Mouse (Mus musculus) liver, embryonic 15.5 days (tissue): ENCODE measurements around the gene Pdlim1. TPM values are rescaled to one million over a fixed set of nuclear protein-coding genes. Genes with fewer than 3 reads are reported as not detected.
A peak's percentile ranks its signal among the peaks of the same experiment; 100 is the strongest.

Source experiments
- ATAC-seq: fragments of 200-750 bp; cut with Nextera tagmentation; 2 replicates; pipeline ENCODE4 v1.8.0; 2017; ENCODE audit warnings: moderate number of reproducible peaks, mild to moderate bottlenecking, moderate library complexity; ENCODE audit not compliant: insufficient read depth
- H3K27ac ChIP-seq: fragments of 300-500 bp; sonication (generic); replicated peaks from 2 replicates; pipeline ENCODE4 v1.5.1; 2015; ENCODE audit warnings: mild to moderate bottlenecking, inconsistent platforms
- H3K27me3 ChIP-seq: fragments of 300-500 bp; sonication (generic); 2 replicates; pipeline ENCODE4 v1.6.1; 2015; ENCODE audit warnings: mild to moderate bottlenecking, inconsistent platforms
- H3K36me3 ChIP-seq: fragments of 300-500 bp; sonication (generic); replicated peaks from 2 replicates; pipeline ENCODE4 v1.6.1; 2015; ENCODE audit warnings: moderate library complexity, mild to moderate bottlenecking, inconsistent platforms
- H3K4me1 ChIP-seq: fragments of 300-500 bp; sonication (generic); replicated peaks from 2 replicates; pipeline ENCODE4 v1.6.1; 2015; ENCODE audit warnings: inconsistent platforms
- H3K4me2 ChIP-seq: fragments of 300-500 bp; sonication (generic); 2 replicates; pipeline ENCODE4 v1.6.1; 2015; ENCODE audit warnings: moderate library complexity, mild to moderate bottlenecking, inconsistent platforms
- H3K4me3 ChIP-seq: fragments of 300-500 bp; sonication (generic); replicated peaks from 2 replicates; pipeline ENCODE4 v1.5.1; 2015; ENCODE audit warnings: mild to moderate bottlenecking, inconsistent platforms
- H3K9ac ChIP-seq: fragments of 300-500 bp; sonication (generic); 2 replicates; pipeline ENCODE4 v1.6.1; 2015; ENCODE audit warnings: moderate library complexity, mild to moderate bottlenecking, inconsistent platforms
- H3K9me3 ChIP-seq: fragments of 300-500 bp; sonication (generic); replicated peaks from 2 replicates; pipeline ENCODE4 v1.6.1; 2016; ENCODE audit warnings: inconsistent platforms
- WGBS: fragments of 180-500 bp; shearing (Covaris S2); methylation state at CpG from one replicate; pipeline ENCODE4 v1.1.7; 2015; ENCODE audit warnings: mixed read lengths; ENCODE audit not compliant: insufficient replicate concordance; 5-methylcytosine and 5-hydroxymethylcytosine counted together
- polyA plus RNA-seq: library from polyadenylated mRNA; unstranded; fragments of >200 nt; fragmentation: Nextera tagmentation; extraction: Ambion mirVana; gene quantifications from 2 replicates; pipeline ENCODE4 v1.2.1, GENCODE M21; 2015

Pdlim1 gene
- polyA plus RNA-seq, 1 experiment from 2014 or later, result 70.4 TPM

DNA sequence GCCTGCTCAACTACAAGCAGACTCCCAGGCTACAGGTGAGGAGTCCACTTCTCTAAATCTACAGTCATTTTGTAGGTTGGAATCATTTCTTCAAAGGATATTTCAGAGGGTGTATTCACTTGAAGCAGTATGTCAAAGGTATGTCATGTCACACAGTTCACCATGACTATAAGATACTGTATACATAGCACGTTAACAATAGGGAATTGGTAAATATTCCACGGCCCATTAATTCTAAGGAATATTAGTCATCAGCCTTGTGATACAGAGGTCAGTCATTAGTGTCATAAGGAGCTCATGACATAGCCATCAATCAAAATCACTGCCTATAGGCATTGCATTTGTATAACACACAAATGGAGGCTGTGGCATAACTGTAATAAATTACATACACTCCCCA lies 13.1 kb upstream of the Pdlim1 start:
- H3K36me3 ChIP-seq, result no peaks in the 10 kb centered on the region
- 62% methylated on average over 2 of the region's 2 CpGs for WGBS
- no peak overlapping the region for H3K4me3 ChIP-seq
- no peak overlapping the region for H3K4me2 ChIP-seq
- no peak overlapping the region for H3K27ac ChIP-seq
- no peak overlapping the region for H3K9ac ChIP-seq
- no peak for ATAC-seq
- no peaks in the 10 kb centered on the region for H3K9me3 ChIP-seq
- no peaks in the 10 kb centered on the region for H3K27me3 ChIP-seq
- no peaks in the 10 kb centered on the region for H3K4me1 ChIP-seq

DNA sequence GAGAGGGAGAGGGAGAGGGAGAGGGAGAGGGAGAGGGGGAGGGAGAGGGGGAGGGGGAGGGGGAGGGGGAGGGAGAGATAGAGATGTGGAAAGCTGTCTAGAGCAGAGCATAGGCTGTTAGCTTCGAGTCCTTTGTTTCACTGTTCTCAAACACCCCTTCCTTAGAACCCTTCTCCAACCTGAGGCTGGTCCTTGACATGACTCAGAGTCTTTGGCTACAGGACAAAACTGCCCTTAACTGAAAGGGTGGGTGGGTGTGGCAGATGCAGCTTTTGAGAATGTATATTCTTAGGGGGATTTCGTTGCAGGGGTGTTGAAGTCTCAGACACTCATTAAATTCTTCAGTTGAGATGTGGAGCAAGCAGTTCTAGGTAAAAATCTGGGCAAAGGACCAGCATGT lies 11.8 kb upstream of the Pdlim1 start:
- WGBS, result 30% methylated on average over 2 of the region's 2 CpGs
- no peak for ATAC-seq
- H3K27me3 ChIP-seq, result no peaks in the 10 kb centered on the region

DNA sequence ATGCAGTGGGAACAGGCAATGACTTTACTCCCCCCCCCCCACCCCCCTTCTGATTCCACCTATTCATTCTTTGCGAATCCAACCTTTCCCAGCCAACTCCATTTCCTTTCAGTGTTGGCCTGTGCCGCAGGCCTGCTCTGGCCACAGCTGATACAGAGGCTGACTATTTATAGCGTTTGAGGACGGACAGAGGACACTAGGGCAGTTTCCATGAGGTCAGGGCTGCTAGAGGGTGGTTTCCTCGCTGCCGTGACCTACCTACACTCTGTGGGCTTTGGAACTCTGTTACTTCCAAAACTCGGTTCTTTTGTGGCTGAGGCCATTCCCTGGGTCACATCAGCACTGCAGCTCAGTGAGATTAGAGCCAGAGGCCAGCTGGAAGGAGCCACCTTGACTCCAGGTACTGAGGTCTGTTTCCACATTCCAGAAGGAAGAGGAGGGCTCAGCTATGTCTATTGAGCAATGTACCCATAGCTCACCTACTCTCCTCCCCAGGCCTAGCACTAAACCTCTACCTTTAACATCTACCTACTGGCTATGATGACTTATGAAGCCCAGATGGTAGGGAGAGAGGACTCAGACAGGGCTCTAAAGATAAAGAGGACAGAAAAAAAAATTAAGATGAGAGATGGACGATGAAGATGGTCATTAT lies 6.9 kb upstream of the Pdlim1 start:
- 45% methylated on average over 8 of the region's 8 CpGs for WGBS
- H3K4me3 ChIP-seq, result no peak overlapping the region
- ATAC-seq, result peak; percentile 72
- H3K4me1 ChIP-seq, result peaks cover 3% of the 10 kb centered on the region; the same call in 1 of the 2 replicates
- H3K4me2 ChIP-seq, result no peak overlapping the region
- no peak overlapping the region for H3K27ac ChIP-seq
- no peaks in the 10 kb centered on the region; the same call in 1 of the 2 replicates for H3K27me3 ChIP-seq
- no peak overlapping the region for H3K9ac ChIP-seq
- no peaks in the 10 kb centered on the region for H3K36me3 ChIP-seq
- no peaks in the 10 kb centered on the region for H3K9me3 ChIP-seq

More for the DNA sequence above, 11.8 kb upstream of the Pdlim1 start:
- no peaks in the 10 kb centered on the region for H3K36me3 ChIP-seq
- H3K4me3 ChIP-seq, result no peak overlapping the region
- no peak overlapping the region for H3K4me2 ChIP-seq
- no peak overlapping the region for H3K9ac ChIP-seq
- peaks cover 2% of the 10 kb centered on the region; the same call in 1 of the 2 replicates for H3K4me1 ChIP-seq
- no peak overlapping the region for H3K27ac ChIP-seq
- H3K9me3 ChIP-seq, result no peaks in the 10 kb centered on the region

DNA sequence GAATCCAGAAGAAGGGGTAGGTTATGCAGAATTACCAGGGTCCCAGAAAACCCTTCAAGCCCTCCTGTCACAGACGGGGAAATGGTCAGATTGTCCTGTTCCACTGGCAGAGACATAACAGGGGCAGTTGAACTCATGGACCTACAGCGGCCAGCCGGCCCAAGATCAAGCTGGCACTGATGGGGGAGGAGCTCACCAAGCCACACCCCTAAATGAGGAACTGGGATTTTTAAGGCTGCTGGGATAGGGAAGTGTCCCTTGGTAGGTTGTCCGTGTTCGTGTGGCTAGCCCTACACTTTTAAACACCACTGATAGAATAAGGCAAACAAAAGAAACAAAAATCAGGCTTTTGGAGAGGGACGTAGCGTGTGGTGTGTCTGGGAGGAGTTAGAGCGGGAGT lies 5.9 kb upstream of the Pdlim1 start:
- Histone ChIP-seq H3K9me3 (no peaks in the 10 kb centered on the region), H3K27ac (no peak overlapping the region), H3K36me3 (no peaks in the 10 kb centered on the region), H3K27me3 (peaks cover 9% of the 10 kb centered on the region), H3K9ac (no peak overlapping the region), H3K4me2 (no peak overlapping the region), H3K4me3 (no peak overlapping the region), H3K4me1 (peaks cover 3% of the 10 kb centered on the region; the same call in 1 of the 2 replicates)
- no peak for ATAC-seq
- 70% methylated on average over 8 of the region's 8 CpGs for WGBS

DNA sequence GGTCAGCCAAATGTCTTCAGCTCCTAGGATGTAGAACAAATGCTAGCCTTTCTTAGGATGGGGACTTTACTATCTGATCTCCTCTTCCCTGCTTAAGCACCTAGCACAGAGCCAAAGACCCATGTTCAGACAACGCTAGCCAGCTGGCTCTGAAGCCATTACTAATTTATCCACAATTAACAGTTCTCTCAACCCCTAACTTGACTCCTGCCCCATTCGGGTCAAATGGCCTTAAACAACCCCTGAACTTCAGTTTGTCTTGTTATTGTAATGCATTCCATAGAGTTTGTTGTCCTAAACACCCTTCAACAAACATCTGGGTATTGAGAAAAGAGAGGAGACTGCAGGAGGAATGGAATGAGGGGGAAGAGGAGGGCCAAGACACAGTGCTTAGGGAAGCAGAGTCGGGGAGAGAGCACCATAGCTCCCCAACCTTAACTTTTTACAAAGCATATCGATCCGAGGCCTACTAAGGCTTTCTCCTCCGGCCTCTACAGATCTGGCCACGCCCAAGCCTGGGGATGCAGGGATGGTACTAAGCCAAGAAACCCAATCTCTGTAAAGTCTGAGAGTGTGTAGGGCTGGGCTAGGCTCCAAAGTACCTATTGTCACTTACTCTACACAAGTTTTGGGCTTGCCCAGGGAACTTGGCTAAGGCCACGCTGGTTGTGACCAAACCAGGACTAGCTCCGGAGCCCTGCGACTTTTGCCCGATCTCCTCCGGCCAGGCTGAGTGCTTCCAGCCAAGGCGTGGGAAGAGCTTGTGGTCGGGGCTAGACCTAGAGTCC lies 4.0 kb upstream of the Pdlim1 start:
- Histone ChIP-seq H3K27me3 (peaks cover 27% of the 10 kb centered on the region), H3K4me2 (no peak overlapping the region), H3K9me3 (no peaks in the 10 kb centered on the region), H3K36me3 (no peaks in the 10 kb centered on the region), H3K27ac (no peak overlapping the region), H3K9ac (no peak overlapping the region), H3K4me1 (peaks cover 19% of the 10 kb centered on the region), H3K4me3 (no peak overlapping the region)
- WGBS, result 80% methylated on average over 14 of the region's 14 CpGs
- ATAC-seq, result no peak

DNA sequence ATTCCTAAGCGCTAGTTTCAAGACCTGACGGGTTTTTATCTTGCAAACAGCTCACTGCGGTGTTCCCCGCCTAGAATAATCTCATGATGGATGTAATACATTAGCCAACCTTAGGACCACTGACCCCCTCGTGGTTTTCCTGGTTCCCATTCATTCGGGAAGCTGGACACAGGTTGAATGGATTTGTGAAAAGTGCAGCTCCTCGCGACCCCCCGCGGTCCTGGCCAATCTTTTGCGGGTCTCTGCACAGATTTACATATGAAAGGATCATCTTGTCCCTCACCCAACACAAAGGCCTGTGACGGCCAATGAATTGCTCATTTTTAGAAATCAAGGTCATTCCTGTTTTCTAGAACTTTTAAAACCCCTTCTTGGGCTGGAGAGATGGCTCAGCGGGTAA lies 1.0 kb upstream of the Pdlim1 start:
- ATAC-seq, result no peak
- Histone ChIP-seq H3K9ac (no peak overlapping the region), H3K4me1 (peaks cover 42% of the 10 kb centered on the region), H3K4me3 (no peak overlapping the region), H3K36me3 (no peaks in the 10 kb centered on the region), H3K4me2 (no peak overlapping the region), H3K27me3 (peaks cover 27% of the 10 kb centered on the region), H3K9me3 (no peaks in the 10 kb centered on the region), H3K27ac (no peak overlapping the region)
- WGBS, result 40% methylated on average over 13 of the region's 13 CpGs

DNA sequence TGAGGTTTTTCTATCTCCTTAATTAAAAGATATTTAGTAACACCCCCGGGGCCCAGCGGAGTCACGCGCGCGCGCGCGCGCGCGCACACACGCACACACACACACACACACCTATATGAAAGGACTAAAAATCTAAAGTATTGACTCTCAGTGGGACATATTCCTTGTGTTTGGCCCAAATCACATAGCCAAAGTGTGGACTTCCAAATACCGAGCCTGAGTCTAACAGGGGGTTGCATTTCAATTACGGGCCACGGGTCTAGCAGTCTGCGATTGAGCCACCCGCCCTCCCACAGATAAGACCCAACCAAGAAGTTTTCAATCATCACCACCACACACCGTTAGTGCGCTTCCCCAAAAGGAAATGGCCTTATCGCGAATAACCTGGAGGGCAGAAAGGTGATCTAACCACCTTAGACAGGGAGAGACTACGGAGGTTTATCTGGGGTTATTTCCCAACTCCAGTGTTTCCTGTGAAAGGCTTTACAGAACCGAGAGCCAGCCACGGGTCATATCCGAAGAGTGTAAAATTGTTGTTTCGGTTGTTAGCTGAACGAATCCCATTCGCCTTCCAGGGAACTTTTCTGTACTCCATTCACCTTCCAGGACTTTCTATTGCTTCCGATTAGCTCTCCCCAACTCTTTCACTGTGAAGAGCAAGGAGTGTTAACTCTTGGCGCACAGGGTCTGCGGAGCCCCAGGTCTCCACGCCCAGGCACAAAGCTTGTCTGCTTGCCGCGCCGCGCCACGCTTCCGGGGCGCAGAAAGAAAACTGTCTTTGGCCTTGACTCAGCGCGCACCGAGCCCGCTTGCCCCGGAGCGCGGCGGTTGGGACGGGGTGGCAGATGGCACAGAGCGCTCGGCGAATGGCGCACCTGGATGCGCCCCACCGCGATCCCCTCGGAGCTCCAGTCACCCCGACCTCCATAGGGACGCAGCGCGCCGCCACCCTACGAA lies 1.0 kb downstream of the Pdlim1 start:
- H3K4me1 ChIP-seq, result peaks cover 51% of the 10 kb centered on the region

DNA sequence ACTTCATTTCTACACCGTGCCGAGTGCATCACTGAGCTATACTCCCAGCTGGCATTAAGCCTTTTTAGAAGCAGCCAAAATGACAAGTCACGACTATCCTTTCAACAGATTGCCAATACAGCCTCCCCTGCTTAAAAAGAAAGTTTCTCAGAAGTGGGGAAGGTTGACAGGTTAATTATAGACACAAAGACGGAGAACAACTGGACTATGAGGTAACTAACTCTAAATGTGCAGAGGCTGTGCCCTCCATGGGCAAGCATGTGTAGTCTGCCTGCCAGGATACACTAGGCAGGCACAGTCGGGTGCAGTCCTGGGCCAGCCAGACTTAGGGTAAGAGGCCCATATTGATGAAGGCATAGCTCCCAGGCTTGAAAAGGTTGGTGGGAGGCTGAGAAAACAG lies 2.1 kb downstream of the Pdlim1 start:
- Histone ChIP-seq H3K4me1 (peaks cover 51% of the 10 kb centered on the region), H3K27ac (no peak overlapping the region), H3K9ac (no peak overlapping the region), H3K27me3 (peaks cover 27% of the 10 kb centered on the region), H3K4me2 (peak overlapping the region; percentile 91), H3K4me3 (no peak overlapping the region), H3K9me3 (no peaks in the 10 kb centered on the region), H3K36me3 (no peaks in the 10 kb centered on the region)
- no peak for ATAC-seq
- 71% methylated on average over 5 of the region's 5 CpGs for WGBS

More for the DNA sequence above, 1.0 kb downstream of the Pdlim1 start:
- H3K27ac ChIP-seq, result peak overlapping the region; percentile 64
- peak overlapping the region; percentile 72 for H3K4me3 ChIP-seq
- WGBS, result 9% methylated on average over 63 of the region's 63 CpGs
- H3K36me3 ChIP-seq, result no peaks in the 10 kb centered on the region
- no peaks in the 10 kb centered on the region for H3K9me3 ChIP-seq
- peak overlapping the region; percentile 91 for H3K4me2 ChIP-seq
- peak overlapping the region; percentile 63 for H3K9ac ChIP-seq
- peaks cover 27% of the 10 kb centered on the region for H3K27me3 ChIP-seq
- ATAC-seq, result peak; percentile 61

DNA sequence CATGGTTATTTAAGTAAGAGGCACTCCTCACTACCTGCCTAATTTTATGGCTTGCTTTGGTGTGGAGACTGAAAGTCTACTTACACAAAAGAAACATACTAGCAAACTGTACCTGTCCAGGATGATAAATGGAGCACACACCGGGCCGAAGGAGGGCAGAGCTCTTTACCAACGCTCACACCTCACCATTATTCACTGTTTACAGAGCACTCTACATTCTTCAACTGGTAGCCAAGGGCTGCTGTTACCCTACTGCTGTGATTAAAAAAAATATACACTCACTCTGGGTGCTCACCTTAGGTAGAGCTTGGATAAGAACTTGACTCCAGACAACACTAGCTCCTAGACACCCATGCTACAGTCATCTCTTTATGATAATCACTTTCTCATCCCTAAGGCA lies 3.1 kb downstream of the Pdlim1 start:
- Histone ChIP-seq H3K27me3 (peaks cover 27% of the 10 kb centered on the region), H3K9me3 (no peaks in the 10 kb centered on the region), H3K4me2 (no peak overlapping the region), H3K4me1 (peaks cover 51% of the 10 kb centered on the region), H3K4me3 (no peak overlapping the region), H3K27ac (no peak overlapping the region), H3K9ac (no peak overlapping the region), H3K36me3 (no peaks in the 10 kb centered on the region)
- ATAC-seq, result no peak
- WGBS, result 69% methylated on average over 3 of the region's 3 CpGs

DNA sequence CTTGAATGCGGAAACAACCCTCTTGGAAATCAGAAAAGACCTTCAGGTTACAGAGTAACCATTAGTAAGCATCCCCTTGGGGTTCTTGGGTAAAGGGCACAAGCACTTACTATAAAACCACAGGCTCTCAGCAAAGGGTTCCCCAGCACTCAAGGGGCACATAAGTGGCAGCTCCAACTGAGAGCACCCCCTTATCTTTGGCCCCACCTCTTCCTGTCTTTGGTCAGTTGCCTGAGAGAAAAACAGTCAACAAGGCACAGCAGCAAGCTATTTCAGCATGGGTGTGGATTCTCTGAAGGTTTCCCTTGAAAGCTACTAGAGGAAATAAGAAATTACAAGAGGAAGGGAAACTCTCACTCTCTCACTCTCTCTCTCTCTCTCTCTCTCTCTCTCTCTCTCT lies 4.3 kb downstream of the Pdlim1 start:
- no peaks in the 10 kb centered on the region for H3K9me3 ChIP-seq
- WGBS, result 41% methylated on average over 1 of the region's 1 CpGs
- H3K27me3 ChIP-seq, result peaks cover 17% of the 10 kb centered on the region
- peak overlapping the region; percentile 14; the same call in 1 of the 2 replicates for H3K4me2 ChIP-seq
- no peak overlapping the region for H3K27ac ChIP-seq
- H3K9ac ChIP-seq, result no peak overlapping the region
- no peak for ATAC-seq
- peaks cover 51% of the 10 kb centered on the region for H3K4me1 ChIP-seq
- no peaks in the 10 kb centered on the region for H3K36me3 ChIP-seq
- no peak overlapping the region for H3K4me3 ChIP-seq

DNA sequence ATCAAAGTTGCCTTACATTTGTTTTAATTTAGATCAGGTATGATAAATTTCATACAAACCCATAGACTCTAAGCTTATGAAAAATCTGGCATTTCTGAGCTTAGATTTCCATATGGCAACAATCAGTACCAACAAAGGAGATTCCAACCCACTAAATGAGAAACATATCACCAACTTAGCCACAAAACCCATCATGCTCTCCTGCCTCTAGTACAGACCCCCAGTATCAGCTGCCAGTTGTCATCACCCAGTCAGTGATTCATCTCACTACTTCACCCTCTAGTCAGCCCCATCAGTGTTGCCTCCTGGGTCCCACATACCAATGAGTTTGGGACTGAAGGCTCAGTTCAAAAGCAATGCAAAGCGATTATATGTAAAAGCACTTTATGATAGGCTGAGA lies 12.2 kb downstream of the Pdlim1 start:
- Histone ChIP-seq H3K36me3 (no peaks in the 10 kb centered on the region), H3K4me3 (no peak overlapping the region), H3K27ac (no peak overlapping the region), H3K4me1 (peaks cover 30% of the 10 kb centered on the region), H3K27me3 (no peaks in the 10 kb centered on the region), H3K9ac (no peak overlapping the region), H3K9me3 (no peaks in the 10 kb centered on the region), H3K4me2 (no peak overlapping the region)
- 66% methylated on average over 1 of the region's 1 CpGs for WGBS
- ATAC-seq, result no peak
